Mouse (Mus musculus): Measurements from ENCODE around the gene Plpp7. TPM values are rescaled to one million over a fixed set of nuclear protein-coding genes. Genes with fewer than 3 reads are reported as not detected.

Gene Plpp7
- polyA plus RNA-seq, 1 experiment from 2014 or later: 5.5 TPM

DNA sequence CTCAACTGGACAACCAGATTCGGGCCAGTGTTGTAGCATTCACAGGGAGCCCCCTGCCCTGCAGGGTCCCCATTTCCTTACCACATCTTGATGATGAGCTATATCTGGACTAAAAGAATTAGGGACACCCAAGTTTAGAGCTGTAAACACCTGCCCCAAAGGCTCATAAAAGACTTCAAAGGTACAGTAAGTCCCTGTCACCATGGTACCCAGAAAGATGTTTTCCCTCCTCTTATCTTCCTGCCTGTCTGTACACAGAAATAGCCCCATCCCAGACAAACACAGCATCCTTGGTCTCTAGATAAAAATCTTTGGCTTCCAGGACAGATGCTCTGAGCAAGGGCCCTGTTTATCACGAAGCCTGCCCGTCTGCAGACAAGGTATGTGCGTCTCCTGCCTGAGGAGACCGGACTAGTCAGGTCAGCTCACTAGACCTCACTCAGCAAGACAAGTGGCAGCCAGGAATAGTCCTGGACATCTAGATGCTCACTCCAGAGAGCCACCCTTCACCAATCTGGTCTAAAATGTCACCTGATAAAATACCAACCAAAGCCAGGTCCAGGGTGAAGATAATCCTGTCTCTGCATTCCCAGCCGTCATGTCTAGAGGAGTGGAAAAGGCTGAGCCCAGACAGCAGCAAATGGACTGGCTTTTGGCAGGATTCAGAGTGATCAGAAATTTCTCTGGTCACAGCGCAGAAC is 31.7 kb upstream of the Plpp7 start:
- H3K9ac ChIP-seq (ENCODE audit: low read depth, low read length): no peak overlapping the region
- H3K27me3 ChIP-seq (ENCODE audit: control insufficient read depth, insufficient read depth, low read length): no peaks in the 10 kb centered on the region
- no peaks in the 10 kb centered on the region for H3K36me3 ChIP-seq (ENCODE audit: control insufficient read depth, insufficient read depth, low read length)
- DNase-seq (ENCODE audit: low spot score) (no peak), ATAC-seq (ENCODE audit: low FRiP score) (no peak)
- 88% methylated on average over 7 of the region's 7 CpGs for WGBS
- H3K4me3 ChIP-seq (ENCODE audit: low read depth, low read length): no peak overlapping the region
- no peak overlapping the region for H3K4me2 ChIP-seq (replicated peaks; ENCODE audit: low read depth, low read length)
- no peaks in the 10 kb centered on the region for H3K9me3 ChIP-seq (ENCODE audit: control insufficient read depth, low read length)
- H3K4me1 ChIP-seq (replicated peaks; ENCODE audit: control insufficient read depth, insufficient read depth, low read length): no peaks in the 10 kb centered on the region
- no peak overlapping the region for H3K27ac ChIP-seq (ENCODE audit: low read depth, low read length)

DNA sequence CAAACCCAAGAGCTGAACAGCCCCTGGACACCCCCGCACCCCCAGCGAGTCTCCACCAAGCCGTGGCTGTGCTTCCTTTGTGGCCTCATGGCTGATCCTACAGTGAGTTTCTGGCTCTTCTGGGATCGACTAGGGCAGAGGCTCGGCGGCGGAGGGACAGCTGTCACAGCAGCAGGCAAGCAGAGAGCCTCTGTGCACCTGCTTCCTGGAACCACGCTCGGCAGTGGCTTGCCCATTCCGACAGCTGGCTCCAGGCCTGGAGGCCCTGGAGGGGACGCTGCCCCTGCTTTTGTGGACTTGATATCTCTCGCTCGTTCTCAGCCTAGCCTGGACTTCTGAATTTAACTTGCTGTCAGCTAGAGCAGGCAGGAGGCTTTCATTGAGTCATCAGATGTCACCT is 30.4 kb upstream of the Plpp7 start:
- 69% methylated on average over 13 of the region's 13 CpGs for WGBS
- Histone ChIP-seq H3K9me3 (ENCODE audit: control insufficient read depth, low read length) (no peaks in the 10 kb centered on the region), H3K9ac (ENCODE audit: low read depth, low read length) (no peak overlapping the region), H3K4me2 (replicated peaks; ENCODE audit: low read depth, low read length) (no peak overlapping the region), H3K4me1 (replicated peaks; ENCODE audit: control insufficient read depth, insufficient read depth, low read length) (no peaks in the 10 kb centered on the region), H3K4me3 (ENCODE audit: low read depth, low read length) (no peak overlapping the region), H3K36me3 (ENCODE audit: control insufficient read depth, insufficient read depth, low read length) (no peaks in the 10 kb centered on the region), H3K27me3 (ENCODE audit: control insufficient read depth, insufficient read depth, low read length) (no peaks in the 10 kb centered on the region), H3K27ac (ENCODE audit: low read depth, low read length) (no peak overlapping the region)
- no peak for ATAC-seq (ENCODE audit: low FRiP score)
- DNase-seq (ENCODE audit: low spot score): no peak

DNA sequence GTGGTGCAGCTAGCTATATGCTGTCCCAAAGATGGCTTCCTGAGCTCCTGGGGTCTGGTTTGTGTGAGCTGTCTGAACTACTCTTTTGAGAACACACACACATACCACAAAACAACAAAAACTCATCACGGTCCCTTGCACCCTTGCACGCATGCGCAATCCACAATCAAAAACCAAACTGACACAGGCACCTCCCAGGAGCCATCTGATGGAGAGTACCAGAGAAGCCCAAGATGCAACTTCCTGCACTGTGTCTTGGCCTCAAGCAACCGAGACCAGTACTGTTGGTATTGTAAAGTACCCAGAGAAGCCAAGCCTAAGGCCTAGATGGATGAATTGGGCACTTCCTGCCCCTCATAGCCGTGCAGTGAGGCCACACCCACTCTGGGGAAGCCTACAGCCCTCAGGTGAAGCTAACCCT is 29.9 kb upstream of the Plpp7 start:
- no peak for DNase-seq (ENCODE audit: low spot score)
- WGBS: 86% methylated on average over 5 of the region's 5 CpGs
- Histone ChIP-seq H3K9me3 (ENCODE audit: control insufficient read depth, low read length) (no peaks in the 10 kb centered on the region), H3K27me3 (ENCODE audit: control insufficient read depth, insufficient read depth, low read length) (no peaks in the 10 kb centered on the region), H3K4me2 (replicated peaks; ENCODE audit: low read depth, low read length) (no peak overlapping the region), H3K27ac (ENCODE audit: low read depth, low read length) (no peak overlapping the region), H3K4me1 (replicated peaks; ENCODE audit: control insufficient read depth, insufficient read depth, low read length) (no peaks in the 10 kb centered on the region), H3K36me3 (ENCODE audit: control insufficient read depth, insufficient read depth, low read length) (no peaks in the 10 kb centered on the region), H3K4me3 (ENCODE audit: low read depth, low read length) (no peak overlapping the region), H3K9ac (ENCODE audit: low read depth, low read length) (no peak overlapping the region)
- ATAC-seq (ENCODE audit: low FRiP score): no peak

DNA sequence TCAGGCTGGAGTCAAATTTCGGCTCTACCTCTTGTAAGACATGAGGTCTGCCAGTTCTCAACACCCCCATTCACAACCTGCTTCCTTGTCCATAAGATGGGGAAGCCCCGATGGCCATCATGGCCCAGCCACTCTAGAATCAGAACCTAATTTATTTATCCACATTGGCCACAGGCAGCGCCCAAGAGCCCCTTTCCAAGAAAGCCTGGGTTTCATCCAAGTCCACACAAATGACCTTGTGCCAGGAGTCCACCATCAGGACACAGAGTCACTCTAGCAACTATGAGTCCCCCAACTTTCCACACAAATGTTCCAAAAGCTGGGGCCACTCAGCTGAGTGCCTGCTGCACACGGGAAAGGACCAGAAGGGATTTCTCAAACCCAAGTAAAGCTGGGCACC is 29.3 kb upstream of the Plpp7 start:
- no peak overlapping the region for H3K4me2 ChIP-seq (replicated peaks; ENCODE audit: low read depth, low read length)
- ATAC-seq (ENCODE audit: low FRiP score): no peak
- no peak overlapping the region for H3K4me3 ChIP-seq (ENCODE audit: low read depth, low read length)
- DNase-seq (ENCODE audit: low spot score): no peak
- H3K36me3 ChIP-seq (ENCODE audit: control insufficient read depth, insufficient read depth, low read length): no peaks in the 10 kb centered on the region
- no peak overlapping the region for H3K27ac ChIP-seq (ENCODE audit: low read depth, low read length)
- H3K4me1 ChIP-seq (replicated peaks; ENCODE audit: control insufficient read depth, insufficient read depth, low read length): no peaks in the 10 kb centered on the region
- no peak overlapping the region for H3K9ac ChIP-seq (ENCODE audit: low read depth, low read length)
- no peaks in the 10 kb centered on the region for H3K9me3 ChIP-seq (ENCODE audit: control insufficient read depth, low read length)
- no peaks in the 10 kb centered on the region for H3K27me3 ChIP-seq (ENCODE audit: control insufficient read depth, insufficient read depth, low read length)
- 85% methylated on average over 4 of the region's 4 CpGs for WGBS

DNA sequence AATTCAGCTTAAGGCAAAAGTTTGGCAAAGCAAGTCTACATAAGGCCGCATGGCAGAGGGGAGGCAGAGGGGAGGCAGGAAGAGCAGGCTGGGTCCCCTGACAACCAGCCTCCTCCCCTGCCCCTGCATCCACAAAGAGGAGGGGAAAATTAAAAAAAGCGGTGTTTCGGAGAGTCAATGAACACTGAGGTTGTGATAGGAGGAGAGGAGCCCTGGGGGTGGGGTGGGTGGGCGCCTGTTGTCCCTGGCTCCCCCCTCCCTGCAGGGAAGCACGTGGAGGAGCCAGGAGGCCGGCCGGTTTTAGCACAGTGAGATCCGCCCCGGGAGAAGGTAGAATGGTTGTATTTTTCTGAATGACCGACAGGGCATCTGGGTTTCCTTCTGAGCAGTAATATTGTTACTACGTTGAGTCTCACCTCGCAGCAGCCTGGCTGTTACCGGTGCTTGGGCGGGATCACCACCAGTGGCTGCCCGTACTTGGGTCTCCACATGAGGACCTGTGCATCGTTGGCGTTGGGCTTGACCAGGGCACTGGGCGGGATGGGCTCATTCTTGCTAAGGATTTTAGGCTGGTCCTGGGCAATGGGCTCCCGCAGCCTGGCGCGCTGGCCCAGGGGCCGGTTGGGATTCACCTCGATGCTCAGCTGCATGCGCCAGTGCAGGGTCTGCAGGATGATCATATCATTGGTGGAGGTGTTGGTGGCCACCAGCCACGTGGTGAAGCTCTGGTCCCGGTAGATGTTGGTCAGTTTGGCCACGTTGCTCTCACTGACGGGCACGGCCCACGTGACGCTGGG is 26.3 kb upstream of the Plpp7 start:
- no peak overlapping the region for H3K4me3 ChIP-seq (ENCODE audit: low read depth, low read length)
- H3K9me3 ChIP-seq (ENCODE audit: control insufficient read depth, low read length): no peaks in the 10 kb centered on the region
- H3K27ac ChIP-seq (ENCODE audit: low read depth, low read length): no peak overlapping the region
- H3K27me3 ChIP-seq (ENCODE audit: control insufficient read depth, insufficient read depth, low read length): no peaks in the 10 kb centered on the region
- 56% methylated on average over 31 of the region's 31 CpGs for WGBS
- no peak overlapping the region; the same call in 1 of the 2 replicates for H3K4me2 ChIP-seq (replicated peaks; ENCODE audit: low read depth, low read length)
- no peaks in the 10 kb centered on the region for H3K4me1 ChIP-seq (replicated peaks; ENCODE audit: control insufficient read depth, insufficient read depth, low read length)
- H3K9ac ChIP-seq (ENCODE audit: low read depth, low read length): no peak overlapping the region
- DNase-seq (ENCODE audit: low spot score) (no peak), ATAC-seq (ENCODE audit: low FRiP score) (no peak)
- no peaks in the 10 kb centered on the region for H3K36me3 ChIP-seq (ENCODE audit: control insufficient read depth, insufficient read depth, low read length)

DNA sequence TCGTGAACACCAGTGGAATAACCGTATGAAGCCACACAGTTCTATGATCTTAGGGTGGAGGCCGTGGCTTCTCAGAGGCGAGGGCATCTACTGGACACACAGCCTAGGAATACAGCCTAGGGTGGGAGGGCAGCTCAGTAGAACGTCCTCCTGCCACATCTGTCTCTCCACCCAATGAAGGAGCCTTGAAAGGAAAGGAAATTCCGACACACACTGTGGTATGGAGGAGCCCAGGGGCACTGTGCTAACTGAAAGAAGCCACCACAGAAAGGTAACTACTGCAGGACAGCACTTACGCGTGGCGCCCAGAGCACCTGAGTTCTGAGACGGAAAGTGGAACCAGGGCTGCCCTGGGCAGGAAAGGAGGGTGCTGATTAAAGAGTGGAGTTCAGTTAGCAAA is 24.6 kb upstream of the Plpp7 start:
- no peak for DNase-seq (ENCODE audit: low spot score)
- Histone ChIP-seq H3K4me3 (ENCODE audit: low read depth, low read length) (no peak overlapping the region), H3K4me1 (replicated peaks; ENCODE audit: control insufficient read depth, insufficient read depth, low read length) (no peaks in the 10 kb centered on the region), H3K9me3 (ENCODE audit: control insufficient read depth, low read length) (no peaks in the 10 kb centered on the region), H3K27ac (ENCODE audit: low read depth, low read length) (no peak overlapping the region), H3K36me3 (ENCODE audit: control insufficient read depth, insufficient read depth, low read length) (no peaks in the 10 kb centered on the region), H3K27me3 (ENCODE audit: control insufficient read depth, insufficient read depth, low read length) (no peaks in the 10 kb centered on the region), H3K9ac (ENCODE audit: low read depth, low read length) (no peak overlapping the region), H3K4me2 (replicated peaks; ENCODE audit: low read depth, low read length) (no peak overlapping the region)
- ATAC-seq (ENCODE audit: low FRiP score): no peak
- WGBS: 92% methylated on average over 10 of the region's 10 CpGs

- Histone ChIP-seq H3K9me3 (ENCODE audit: control insufficient read depth, low read length) (no peaks in the 10 kb centered on the region), H3K27me3 (ENCODE audit: control insufficient read depth, insufficient read depth, low read length) (no peaks in the 10 kb centered on the region), H3K27ac (ENCODE audit: low read depth, low read length) (no peak overlapping the region), H3K36me3 (ENCODE audit: control insufficient read depth, insufficient read depth, low read length) (no peaks in the 10 kb centered on the region), H3K9ac (ENCODE audit: low read depth, low read length) (no peak overlapping the region), H3K4me3 (ENCODE audit: low read depth, low read length) (no peak overlapping the region), H3K4me1 (replicated peaks; ENCODE audit: control insufficient read depth, insufficient read depth, low read length) (no peaks in the 10 kb centered on the region), H3K4me2 (replicated peaks; ENCODE audit: low read depth, low read length) (no peak overlapping the region)
- DNase-seq (ENCODE audit: low spot score) (no peak), ATAC-seq (ENCODE audit: low FRiP score) (no peak)
- 80% methylated on average over 8 of the region's 8 CpGs for WGBS
Measured at GRCm38 (mm10) chr2:32074404-32074803, 20.9 kb upstream of the Plpp7 start.

- DNase-seq (ENCODE audit: low spot score) (no peak), ATAC-seq (ENCODE audit: low FRiP score) (no peak)
- no peak overlapping the region for H3K9ac ChIP-seq (ENCODE audit: low read depth, low read length)
- no peaks in the 10 kb centered on the region for H3K4me1 ChIP-seq (replicated peaks; ENCODE audit: control insufficient read depth, insufficient read depth, low read length)
- no peak overlapping the region for H3K27ac ChIP-seq (ENCODE audit: low read depth, low read length)
- H3K9me3 ChIP-seq (ENCODE audit: control insufficient read depth, low read length): no peaks in the 10 kb centered on the region
- no peak overlapping the region for H3K4me3 ChIP-seq (ENCODE audit: low read depth, low read length)
- 55% methylated on average over 7 of the region's 7 CpGs for WGBS
- H3K27me3 ChIP-seq (ENCODE audit: control insufficient read depth, insufficient read depth, low read length): no peaks in the 10 kb centered on the region
- H3K4me2 ChIP-seq (replicated peaks; ENCODE audit: low read depth, low read length): no peak overlapping the region
- no peaks in the 10 kb centered on the region for H3K36me3 ChIP-seq (ENCODE audit: control insufficient read depth, insufficient read depth, low read length)
Measured at GRCm38 (mm10) chr2:32075368-32075767, 20.0 kb upstream of the Plpp7 start.

GRCm38 (mm10) chr2:32077744-32078143 is 17.6 kb upstream of the Plpp7 start:
- no peaks in the 10 kb centered on the region for H3K9me3 ChIP-seq (ENCODE audit: control insufficient read depth, low read length)
- H3K9ac ChIP-seq (ENCODE audit: low read depth, low read length): no peak overlapping the region
- no peak overlapping the region for H3K27ac ChIP-seq (ENCODE audit: low read depth, low read length)
- H3K4me1 ChIP-seq (replicated peaks; ENCODE audit: control insufficient read depth, insufficient read depth, low read length): no peaks in the 10 kb centered on the region
- no peak for ATAC-seq (ENCODE audit: low FRiP score)
- no peak overlapping the region for H3K4me3 ChIP-seq (ENCODE audit: low read depth, low read length)
- no peak overlapping the region for H3K4me2 ChIP-seq (replicated peaks; ENCODE audit: low read depth, low read length)
- WGBS: 84% methylated on average over 10 of the region's 10 CpGs
- no peak for DNase-seq (ENCODE audit: low spot score)
- H3K27me3 ChIP-seq (ENCODE audit: control insufficient read depth, insufficient read depth, low read length): peaks cover 12% of the 10 kb centered on the region
- no peaks in the 10 kb centered on the region for H3K36me3 ChIP-seq (ENCODE audit: control insufficient read depth, insufficient read depth, low read length)
